Mouse (Mus musculus) CD4-positive naive resting alpha-beta T cell, adult 76 days (primary cell): Measurements from ENCODE around the gene Sirt1. TPM values are rescaled to one million over a fixed set of nuclear protein-coding genes. Genes with fewer than 3 reads are reported as not detected.

Experiments used
- total RNA-seq: library from RNA; stranded (reverse); gene quantifications from one replicate; pipeline ENCODE4 v1.2.4, GENCODE M21; 2023

Gene Sirt1
- total RNA-seq: 63.9 TPM

GRCm38 (mm10) chr10:63381498-63382280 is at the start of gene Sirt1:
Sirt1 (minus strand) TSS chr10:63381704.

GRCm38 (mm10) chr10:63429785-63430305 is 48.3 kb upstream of the Sirt1 start, which contains the start of gene Ctnna3:
Ctnna3 (plus strand) TSS chr10:63430098.

GRCm38 (mm10) chr10:63421739-63422735 is 40.5 kb upstream of the Sirt1 start, which contains the start of gene Gm7075:
Gm7075 (minus strand) TSS chr10:63421789.

GRCm38 (mm10) chr10:63382372-63383279 is 1.1 kb upstream of the Sirt1 start, which contains the start of gene Dnajc12:
Dnajc12 (plus strand) TSS chr10:63382443.

Other genes starting within 250 kb of the Sirt1 start
- not detected for gene Mypn, start 177.8 kb downstream of the Sirt1 start, total RNA-seq
- 164 TPM for gene Herc4, start 137.9 kb downstream of the Sirt1 start, total RNA-seq
- gene Dnajc12, start 739 bp upstream of the Sirt1 start, total RNA-seq: 4.9 TPM
- gene Gm7075, start 40.1 kb upstream of the Sirt1 start, total RNA-seq: not detected
- not detected for gene Ctnna3, start 48.4 kb upstream of the Sirt1 start, total RNA-seq